Mouse (Mus musculus) CD4-positive, CD25-positive, alpha-beta regulatory T cell, adult 4 months (primary cell): ENCODE measurements at regions not wholly inside any gene's neighbourhood (a gene's known extent, or its start where the extent isn't known, plus 50 kb on each side); places are given as distances from the start of the nearest gene placed in this dataset.
A peak's percentile ranks its signal among the peaks of the same experiment; 100 is the strongest.

Experiments
- ATAC-seq: one replicate; pipeline ENCODE4 v1.8.0; 2017

DNA sequence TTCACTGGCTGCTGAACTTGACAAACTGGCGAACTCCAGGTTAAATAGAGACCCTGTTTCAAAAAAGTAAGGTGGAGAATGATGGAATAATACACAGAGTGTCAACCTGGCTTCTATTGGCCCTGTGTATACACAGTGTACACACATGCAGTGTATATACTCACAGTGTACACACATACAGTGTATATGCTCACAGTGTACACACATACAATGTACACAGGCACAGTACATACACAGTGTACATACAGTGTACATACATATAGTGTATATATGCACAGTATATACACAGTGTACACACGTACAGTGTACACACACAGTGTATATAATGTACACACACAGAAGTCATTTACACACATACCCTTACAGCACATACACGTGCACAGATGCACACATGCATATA is 52.4 kb upstream of the Aldh1b1 start:
- ATAC-seq, result no peak

DNA sequence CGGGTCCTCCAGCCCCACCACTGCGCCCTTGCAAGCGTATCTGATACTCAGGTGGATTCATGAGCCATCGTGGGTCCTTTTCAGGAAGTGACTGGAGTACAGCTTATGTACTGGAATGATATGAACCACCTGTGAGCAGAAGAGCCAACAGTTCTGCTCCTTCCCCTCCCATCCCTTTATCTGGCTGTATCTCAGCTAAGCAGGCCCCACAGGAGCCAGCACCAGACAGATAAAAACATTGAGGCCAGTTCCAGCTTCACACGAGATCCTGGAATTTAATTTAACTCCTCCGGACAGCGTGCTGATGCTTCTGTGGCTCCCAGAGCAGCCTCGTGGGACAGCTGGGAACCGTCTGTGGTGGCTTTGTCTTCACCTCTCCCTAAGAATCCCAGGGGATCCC is 53.1 kb upstream of the Aldh1b1 start:
- ATAC-seq, result no peak

DNA sequence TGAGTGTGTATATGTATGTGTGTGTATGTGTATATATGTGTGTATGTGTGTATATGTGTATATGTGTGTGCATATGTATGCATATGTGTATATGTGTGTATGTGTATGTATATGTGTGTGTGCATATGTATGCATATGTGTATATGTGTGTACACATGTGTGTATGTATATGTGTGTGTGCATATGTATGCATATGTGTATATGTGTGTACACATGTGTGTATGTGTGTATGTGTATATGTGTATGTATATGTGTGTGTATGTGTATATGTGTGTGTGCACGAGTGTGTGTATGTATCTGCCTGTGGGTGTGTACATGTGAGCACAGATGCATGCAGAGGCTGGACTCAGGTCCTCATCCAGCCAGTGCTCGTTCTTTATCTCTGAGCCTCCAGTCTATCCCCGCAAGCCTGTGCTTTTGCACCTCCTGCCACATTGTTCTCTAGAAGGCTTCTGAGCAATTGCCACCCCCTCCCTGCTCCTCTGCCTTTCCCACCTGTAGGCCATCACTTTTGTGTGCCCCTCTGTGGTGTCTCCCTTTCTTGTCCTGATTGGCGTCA is 53.9 kb upstream of the Aldh1b1 start:
- ATAC-seq, result no peak

DNA sequence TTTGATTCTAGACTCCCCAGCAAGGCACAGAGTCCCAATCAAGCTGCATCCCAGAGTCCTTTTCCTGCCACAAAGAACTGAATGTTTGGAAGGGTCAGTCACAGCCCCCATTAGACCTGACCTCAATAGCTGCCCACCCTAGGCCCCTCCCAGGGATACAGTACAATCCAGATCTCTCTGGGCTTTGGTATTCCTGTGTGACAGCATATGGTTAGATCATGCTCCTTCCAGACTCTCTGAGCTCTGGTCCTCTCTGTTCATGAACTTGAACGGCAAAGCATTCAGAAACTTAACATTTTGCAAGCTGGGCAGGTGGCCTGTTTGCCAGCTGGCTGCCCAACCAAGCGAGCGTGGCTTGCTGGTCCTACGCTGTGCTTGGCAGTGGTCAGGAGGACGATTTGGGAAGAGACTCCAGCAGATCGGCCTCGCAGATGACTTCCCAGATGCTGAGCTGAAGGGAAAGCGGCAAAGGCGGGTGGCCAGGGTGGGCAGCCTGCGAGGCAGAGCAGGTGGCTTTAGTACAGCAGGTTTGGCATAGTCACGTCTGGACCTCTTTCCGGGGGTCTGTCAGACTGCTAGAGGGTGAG is 58.0 kb upstream of the Aldh1b1 start:
- ATAC-seq, result no peak

DNA sequence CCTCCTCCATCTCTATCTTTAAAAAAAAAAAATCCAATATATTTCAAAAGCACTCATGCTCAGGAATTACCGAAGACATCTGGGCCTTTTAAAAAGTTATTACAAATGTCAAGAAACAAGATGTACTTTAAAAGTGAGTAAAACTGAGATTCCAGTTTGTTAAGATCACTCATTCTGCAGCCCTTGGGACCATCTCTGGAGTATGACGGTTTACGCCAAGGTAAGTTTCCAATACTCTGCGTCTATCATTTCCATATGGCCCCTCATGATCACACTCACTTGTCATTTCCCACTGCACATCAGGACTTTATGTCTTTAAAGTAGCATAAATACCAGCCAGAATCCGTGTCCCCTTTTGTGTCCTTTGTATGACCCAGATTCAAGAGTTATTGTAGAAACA is 58.5 kb upstream of the Aldh1b1 start:
- no peak for ATAC-seq

DNA sequence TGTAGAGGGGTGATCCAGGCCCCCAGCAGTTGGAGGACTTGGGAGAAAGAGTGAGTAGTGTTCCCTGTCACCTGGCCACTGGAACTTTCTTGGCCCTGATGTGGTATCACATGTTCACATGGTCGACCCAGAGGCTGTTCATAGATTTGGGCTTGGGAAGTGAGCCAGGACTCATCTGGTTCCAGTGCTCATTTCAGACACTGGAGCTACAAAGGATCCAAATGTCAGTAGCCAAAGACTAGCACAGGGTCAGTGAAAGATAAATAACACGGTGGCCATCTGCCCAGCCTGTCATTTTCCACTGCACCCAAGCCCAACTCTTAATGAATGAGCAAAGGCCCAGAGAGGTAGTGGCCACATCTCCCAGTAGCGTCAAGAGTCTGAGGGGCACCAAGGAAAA is 59.1 kb upstream of the Aldh1b1 start:
- ATAC-seq, result no peak

DNA sequence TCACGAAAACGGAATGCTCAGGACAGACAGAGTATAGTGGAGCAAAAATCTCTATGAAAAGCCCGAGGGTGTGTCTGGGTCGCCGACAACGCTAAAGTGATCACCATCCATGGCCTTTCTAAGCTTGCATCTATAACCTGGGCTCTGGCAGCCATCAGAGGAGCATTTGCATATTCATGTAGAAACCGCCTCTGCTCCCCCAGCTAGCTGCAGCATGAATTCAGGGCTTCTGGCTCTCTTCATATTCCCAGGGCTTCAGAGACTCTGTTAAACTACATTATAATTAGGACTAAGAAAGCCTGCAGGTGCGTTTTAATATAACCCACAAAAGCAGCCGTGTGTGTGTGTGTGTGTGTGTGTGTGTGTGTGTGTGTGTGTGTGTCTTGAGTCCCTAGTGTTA is 59.7 kb upstream of the Aldh1b1 start:
- ATAC-seq, result no peak

DNA sequence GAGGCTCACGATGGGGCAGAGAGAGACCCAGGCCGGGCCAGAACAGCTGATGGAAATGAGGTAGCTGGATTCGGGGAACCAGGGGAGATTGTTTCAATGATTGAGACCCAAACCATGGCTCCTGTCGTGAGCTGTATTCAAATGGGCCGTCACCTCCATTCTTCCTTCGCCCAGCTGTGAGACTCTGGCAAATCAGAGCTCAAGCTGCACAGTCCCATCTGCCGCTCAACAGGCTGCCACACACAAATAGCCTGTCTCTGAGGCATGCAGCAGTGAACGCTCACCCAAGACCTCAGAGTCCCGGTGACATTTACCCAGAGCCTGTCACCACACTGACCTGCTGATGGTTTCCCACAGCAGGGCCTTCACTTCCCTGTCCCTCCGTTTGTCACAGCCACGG is 60.1 kb upstream of the Aldh1b1 start:
- no peak for ATAC-seq

DNA sequence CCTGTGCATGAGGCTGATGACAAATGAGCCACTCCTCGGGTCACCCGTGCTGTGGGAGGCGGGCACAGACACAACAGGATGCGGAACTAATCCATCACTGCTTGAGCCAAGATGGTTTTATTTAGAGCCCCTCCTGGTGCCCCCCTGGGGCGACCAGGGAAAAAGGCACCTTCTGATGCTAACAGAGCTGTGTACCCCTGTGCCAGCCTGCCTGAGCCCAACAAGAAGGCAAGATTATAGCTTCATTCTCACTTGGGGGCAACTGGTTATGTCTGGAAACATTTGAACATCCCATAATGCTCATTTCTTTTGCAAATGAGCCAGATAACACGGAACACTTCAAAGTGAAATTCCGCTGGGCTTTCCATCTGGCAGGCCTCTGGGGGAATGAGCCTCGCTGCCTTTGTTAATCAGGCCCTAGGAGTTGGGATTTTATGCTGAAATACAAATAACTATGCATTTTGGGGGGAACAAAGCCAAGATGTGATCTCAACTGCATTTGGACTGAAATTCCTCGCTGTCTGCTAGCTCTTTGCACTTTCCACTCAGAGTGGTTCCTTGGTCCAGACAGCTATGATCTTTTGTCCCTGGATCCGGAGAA is 62.5 kb upstream of the Aldh1b1 start:
- no peak for ATAC-seq

DNA sequence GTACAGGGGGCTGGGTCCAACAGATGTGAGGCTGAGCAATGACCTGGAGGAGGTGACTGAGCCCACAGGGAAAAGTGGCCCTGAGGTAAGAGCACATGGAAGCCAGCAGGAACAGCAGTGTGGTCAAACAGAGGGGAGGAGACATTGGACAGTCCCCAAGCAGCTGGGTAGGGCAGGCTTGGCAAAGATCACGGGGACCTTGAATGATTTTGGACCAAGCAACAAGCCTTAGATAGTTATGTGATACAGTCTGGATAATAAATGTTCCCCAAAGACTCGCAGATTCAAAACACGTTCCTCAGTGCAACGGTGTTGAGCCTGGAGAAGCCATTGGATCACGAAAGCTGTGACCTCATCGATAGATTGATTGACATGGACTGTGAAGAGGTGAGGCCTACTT is 64.8 kb upstream of the Aldh1b1 start:
- ATAC-seq, result no peak

DNA sequence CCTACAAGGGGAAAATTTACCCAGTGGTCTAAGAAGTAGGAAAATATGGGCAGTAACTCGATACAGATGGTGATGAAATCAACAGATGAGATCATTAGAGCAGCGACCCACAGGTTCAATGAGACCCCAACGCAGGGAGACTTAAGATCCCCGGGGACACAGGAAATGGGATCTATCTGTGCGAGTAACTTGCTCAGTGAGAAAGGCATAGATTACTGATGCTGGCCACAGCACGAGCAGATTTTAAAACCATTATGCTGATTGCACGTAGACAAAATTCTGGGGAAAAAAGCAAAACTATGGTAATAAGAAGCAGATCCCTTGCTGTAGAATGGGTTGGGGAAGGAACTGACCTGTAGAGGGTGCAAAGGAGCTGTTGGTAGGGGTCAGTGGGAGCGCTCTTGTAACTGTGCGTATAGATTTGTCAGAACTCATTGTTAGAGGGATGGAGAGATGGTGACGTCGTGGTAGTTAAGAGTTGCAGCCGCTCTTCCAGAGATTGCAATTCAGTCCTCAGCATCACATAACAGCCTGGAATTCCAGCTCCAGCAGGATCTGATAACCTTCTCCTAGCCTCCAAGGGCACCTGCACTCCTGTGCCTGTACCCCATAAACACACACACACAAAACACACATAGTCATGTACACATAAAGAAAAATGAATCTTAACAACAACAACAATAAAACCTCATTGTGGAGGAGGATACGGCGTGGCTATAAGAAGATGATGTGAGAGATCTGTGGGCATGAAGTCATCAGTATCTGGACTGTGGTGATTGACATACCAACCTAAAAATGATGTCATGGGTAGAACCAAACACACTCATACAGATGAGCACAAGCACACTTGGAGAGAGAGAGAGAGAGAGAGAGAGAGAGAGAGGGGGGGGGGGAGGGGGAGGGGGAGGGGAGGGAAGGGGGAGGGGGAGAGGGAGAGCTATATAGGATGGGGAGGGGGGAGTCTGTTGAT is 67.7 kb upstream of the Aldh1b1 start:
- ATAC-seq, result no peak

DNA sequence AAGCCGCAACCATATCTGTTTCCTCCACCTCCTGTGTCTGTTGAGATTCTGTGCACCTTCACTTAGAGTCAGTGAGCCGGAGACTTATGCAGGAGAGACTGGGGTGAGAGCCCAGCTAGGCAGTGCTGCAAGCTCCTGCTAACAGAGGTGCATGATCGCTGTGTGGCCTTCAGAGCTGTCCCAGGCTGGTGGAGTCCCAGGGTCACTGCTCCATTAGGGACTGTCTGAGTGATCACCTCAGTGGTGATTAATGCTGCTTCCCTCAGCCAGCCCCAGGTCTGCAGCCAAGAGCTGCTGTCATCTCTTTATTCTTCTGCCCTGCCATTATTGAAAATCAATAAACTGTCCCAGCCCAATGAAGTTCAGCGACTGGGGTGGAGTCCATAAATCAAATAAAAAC is 69.0 kb upstream of the Aldh1b1 start:
- no peak for ATAC-seq

DNA sequence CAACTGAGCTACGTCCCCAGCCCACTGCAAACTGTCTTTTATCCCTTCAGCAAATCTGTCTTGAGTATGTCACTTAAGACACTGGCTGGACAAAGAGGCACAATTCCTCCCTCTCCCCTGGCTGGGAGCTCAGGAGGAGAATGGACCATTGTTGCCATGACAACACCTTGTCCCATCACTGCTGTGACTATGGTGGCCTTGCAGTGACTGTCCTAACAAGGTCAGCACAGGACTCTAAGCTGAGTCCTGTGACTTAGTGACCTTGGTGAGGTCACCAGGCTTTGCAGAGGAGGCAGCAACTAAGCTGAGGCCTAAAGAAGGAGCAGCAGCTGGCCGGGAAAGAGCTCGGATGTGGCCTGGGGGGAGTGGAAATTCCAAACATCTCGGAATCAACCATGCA is 70.0 kb upstream of the Aldh1b1 start:
- no peak for ATAC-seq

DNA sequence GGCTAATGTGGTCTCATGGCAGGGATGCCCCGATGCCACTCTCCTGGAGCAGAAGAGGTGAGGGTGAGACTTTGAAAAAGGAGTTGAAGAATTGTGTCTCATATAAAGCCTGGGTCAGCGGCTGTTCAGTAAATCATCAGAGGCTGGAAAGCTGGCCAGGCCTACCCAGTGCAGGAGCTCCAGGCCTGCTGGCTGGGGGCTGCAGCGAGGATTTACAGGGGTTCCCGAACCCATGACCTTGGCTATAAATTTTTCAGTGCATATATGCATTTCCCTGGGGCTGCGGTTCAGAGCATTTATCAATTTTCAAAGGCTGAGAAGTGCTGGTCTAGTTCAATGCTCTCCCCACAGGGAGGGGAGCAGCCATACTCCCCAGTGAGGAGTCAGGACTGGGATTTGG is 70.9 kb upstream of the Aldh1b1 start:
- ATAC-seq, result no peak

DNA sequence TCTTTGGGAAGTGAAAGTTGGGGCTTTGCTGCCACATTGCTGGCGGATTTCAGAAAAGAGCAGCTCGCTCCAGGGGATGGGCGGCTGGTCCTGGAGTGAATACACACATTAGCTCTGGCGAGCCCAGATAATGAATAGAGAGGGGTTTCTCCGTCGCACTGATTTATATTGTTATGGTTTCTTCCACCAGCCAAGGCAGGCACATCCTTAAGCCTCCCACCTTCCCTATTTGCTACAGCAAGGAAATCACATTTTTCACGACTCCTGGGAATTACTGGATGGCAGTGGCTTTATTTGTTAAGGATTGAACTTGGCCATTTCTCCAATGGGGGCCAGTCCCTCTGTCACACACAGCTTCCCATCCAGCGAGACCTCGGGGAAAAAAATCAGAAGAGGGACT is 71.3 kb upstream of the Aldh1b1 start:
- no peak for ATAC-seq

DNA sequence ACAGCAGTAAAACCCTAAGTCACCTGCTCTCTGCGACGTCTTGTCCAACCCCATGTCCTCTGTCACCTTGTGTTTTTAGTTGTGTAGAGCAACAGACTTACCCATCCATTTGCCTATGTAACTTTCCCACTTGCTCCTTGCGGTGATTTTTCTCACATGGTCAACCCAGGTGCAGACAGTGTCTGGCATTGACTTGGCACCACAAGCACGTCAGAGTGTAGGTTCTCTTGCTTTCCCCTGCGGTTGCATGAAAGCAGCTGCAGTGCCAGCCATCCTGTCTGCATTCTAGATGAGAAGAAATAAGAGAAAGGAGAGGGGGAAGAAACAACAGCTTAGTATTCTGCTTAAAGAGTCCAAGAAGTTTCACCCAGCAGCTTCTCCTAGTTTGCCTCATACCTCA is 72.0 kb upstream of the Aldh1b1 start:
- ATAC-seq, result no peak

DNA sequence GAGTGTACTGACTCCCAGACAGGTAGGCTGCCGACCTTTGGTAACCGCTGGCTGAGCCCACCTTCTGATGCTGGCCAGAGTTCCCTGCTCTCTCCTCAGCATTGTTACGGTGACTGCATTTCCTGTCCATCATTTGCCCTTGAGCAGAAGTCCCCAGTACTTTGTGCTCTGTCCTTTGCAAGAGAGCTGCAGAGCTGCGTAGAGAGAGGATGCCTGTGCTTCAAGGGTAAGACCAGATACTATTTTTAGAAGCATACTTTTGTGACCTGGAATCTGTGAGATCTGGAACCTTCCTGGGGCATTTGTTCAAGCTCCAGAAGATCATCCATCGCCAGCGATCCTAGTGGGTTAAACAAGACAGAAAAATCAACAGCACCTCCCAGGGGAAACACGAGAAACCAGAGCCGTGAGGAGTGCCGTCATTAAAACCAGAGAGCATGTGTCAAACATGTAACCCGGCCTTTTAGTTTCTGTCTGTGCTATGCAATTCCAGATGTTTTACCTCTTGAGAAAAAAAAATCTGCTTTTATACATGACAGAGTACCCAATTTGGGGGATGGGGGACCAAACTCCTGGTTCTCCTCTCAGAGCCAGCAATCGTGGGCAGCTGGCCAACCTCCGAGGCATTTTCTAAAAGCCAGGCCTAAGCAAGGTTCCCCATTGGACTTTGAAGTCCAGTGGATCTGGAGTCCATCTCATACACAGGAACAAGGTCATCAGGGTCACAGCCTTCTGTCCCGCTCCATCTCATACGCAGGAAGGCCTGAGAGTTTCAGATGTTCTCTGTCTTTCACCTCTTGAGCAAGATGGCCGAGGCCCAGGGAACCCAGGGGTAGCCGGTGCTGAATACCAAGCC is 73.5 kb upstream of the Aldh1b1 start:
- no peak for ATAC-seq

DNA sequence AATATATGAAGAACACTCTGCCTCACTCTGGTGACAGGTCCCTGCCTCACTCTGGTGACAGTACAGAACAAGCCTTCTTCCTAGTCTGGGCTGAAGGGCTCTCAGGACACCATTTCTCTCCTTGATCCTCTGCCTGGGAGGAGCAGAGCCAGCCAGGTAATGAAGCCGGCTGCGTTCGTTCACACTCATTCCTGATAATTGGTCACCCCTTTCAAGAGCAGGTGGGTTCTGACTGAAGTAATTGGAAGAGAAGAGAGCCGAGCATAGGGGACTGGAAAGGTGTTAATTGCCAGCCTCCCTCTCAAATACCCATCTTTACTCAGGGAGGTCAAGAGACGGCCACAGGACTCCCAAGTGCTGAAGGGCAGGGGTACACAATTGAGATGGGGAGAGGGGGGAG is 78.5 kb upstream of the Aldh1b1 start:
- no peak for ATAC-seq

DNA sequence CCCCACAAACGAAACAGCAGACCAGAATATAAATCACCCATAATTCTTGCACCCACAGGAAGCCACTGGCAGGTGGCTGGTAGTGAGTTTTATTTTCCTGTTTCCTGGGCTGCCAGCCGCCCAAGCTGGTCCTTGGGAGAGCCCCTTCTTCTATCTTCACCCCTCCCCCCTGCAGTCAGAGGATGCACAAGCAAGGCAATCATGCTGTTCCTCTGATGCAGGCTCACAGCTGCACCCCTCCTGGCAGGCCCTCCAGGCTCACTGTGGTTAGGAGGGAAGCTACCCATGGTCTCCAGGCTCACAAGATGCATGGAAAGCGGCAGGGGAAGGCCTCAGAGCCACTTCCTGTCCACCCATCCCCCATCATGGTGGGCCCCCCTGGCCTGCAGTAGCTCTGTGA is 79.3 kb upstream of the Aldh1b1 start:
- ATAC-seq, result peak; percentile 70

DNA sequence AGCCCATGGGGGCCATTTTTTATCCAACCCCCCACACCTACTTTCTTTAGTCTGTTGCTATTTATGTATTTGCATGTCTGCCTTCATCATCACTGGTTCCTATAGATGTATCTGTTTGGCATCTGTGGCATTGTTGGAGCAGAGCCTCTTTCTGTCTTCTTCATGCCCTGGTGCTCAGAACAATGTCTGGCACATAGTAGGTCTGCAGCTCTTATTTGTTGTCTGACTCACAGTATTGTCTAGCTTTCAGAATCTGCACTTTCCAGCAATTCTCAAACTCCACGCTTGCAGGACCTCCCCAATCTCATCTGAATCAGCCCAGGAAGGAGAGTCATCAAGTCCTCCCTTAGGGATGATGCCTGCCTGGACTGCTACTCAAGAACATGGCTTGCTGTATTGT is 82.9 kb upstream of the Aldh1b1 start:
- no peak for ATAC-seq

DNA sequence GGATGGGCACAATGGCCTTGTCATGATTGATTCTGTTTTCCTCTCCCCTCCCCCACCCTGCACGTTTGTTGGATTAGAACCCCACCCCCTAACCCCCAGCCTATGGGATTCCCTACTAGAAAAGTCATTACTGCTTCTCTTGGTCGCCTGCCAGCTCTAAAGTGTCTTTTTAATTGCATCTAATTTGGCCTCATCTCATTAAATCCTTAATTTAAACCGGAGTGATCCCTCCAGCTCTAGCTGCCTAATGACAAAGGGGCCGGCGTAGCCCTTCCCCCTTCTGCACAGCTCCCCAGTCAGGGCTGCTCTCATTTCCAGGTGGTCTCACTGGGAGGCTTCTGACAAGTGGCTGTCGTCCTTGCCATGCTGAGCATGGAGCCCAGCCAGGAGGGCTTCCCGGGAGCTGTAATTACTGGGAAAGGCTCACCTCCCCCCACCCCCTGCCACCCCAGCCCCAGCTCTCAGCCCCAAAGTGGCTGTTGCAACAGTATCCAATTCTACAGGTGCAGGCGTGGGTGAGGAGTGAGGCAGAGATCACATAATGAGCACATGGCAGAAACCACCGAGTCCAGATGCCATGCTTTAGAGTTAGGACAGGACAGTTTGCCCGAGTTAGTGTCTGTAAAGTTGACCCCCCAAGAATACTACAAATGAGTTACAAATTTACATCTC is 84.8 kb upstream of the Aldh1b1 start:
- no peak for ATAC-seq

DNA sequence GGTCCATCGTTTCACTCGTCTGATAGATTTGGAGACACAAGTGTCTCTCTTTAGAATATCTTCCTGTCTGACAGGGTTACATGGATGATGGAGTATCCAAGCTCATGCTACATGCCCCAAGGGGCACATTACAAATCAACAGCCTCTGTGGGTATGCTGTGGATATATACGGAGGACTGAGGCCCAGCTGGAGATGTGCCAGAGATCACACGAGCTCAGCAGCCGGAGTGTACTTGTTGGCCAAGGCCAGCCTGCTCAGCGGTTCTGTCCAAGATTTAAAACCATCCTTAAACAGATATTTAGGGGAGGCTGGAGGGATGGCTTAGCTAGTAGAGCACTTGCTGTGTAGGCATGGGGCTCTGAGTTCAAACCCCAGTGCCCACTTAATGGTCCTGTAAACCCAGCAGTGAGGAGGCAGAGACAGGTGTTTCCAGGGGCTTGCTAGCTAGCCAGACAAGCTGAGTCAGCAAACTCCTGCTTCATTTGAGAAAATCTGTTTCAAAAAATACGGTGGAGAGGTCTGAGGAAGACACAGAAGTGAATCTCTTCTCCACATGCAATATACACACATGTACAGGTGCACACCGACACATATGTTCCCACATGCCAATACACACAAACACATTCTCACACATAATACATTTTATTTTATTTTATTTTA is 85.6 kb upstream of the Aldh1b1 start:
- no peak for ATAC-seq
